Mouse (Mus musculus) T-helper 2 cell (primary cell): Measurements from ENCODE around the gene Rasgrf1.

Source experiments
- in situ Hi-C: fragments of 300-600 bp; cut with MboI, MseI; formaldehyde crosslinking; loops from one replicate; pipeline ENCODE4 v1.15.1; 2025; ENCODE audit warnings: high pct_unique_total_duplicates

Rasgrf1 gene

GRCm38 (mm10) chr9:89906645-89907044, 3.1 kb upstream of the Rasgrf1 start:
- in situ Hi-C loops: no loop called here

GRCm38 (mm10) chr9:89907941-89908340, 1.8 kb upstream of the Rasgrf1 start:
- in situ Hi-C loops: no loop called here

- in situ Hi-C loops: no loop called here
These were observed 1.1 kb upstream of the Rasgrf1 start for GRCm38 (mm10) chr9:89908601-89909000.

GRCm38 (mm10) chr9:89910011-89910400, 298 bp downstream of the Rasgrf1 start:
- in situ Hi-C loops: no loop called here

GRCm38 (mm10) chr9:89910741-89911444, 1.2 kb downstream of the Rasgrf1 start:
- in situ Hi-C loops: no loop called here

- in situ Hi-C loops: no loop called here
These were observed 2.3 kb downstream of the Rasgrf1 start for GRCm38 (mm10) chr9:89911891-89912549.

- in situ Hi-C loops: no loop called here
These were observed 3.4 kb downstream of the Rasgrf1 start for GRCm38 (mm10) chr9:89913135-89913534.

- in situ Hi-C loops: no loop called here
These were observed 6.8 kb downstream of the Rasgrf1 start for GRCm38 (mm10) chr9:89916471-89916870.

GRCm38 (mm10) chr9:89917431-89917830, 7.7 kb downstream of the Rasgrf1 start:
- in situ Hi-C loops: no loop called here

GRCm38 (mm10) chr9:89918832-89919231, 9.1 kb downstream of the Rasgrf1 start:
- in situ Hi-C loops: no loop called here

GRCm38 (mm10) chr9:89921121-89921520, 11.4 kb downstream of the Rasgrf1 start:
- in situ Hi-C loops: no loop called here

- in situ Hi-C loops: no loop called here
These were observed 13.0 kb downstream of the Rasgrf1 start for GRCm38 (mm10) chr9:89922666-89923065.

GRCm38 (mm10) chr9:89924836-89925235, 15.1 kb downstream of the Rasgrf1 start:
- in situ Hi-C loops: no loop called here

GRCm38 (mm10) chr9:89928497-89928896, 18.8 kb downstream of the Rasgrf1 start:
- in situ Hi-C loops: no loop called here

GRCm38 (mm10) chr9:89940428-89940827, 30.7 kb downstream of the Rasgrf1 start:
- in situ Hi-C loops: no loop called here

- in situ Hi-C loops: no loop called here
These were observed 37.1 kb downstream of the Rasgrf1 start for GRCm38 (mm10) chr9:89946830-89947229.

- in situ Hi-C loops: no loop called here
These were observed 38.9 kb downstream of the Rasgrf1 start for GRCm38 (mm10) chr9:89948602-89949001.

GRCm38 (mm10) chr9:89953596-89954215, 44.0 kb downstream of the Rasgrf1 start:
- in situ Hi-C loops: no loop called here

GRCm38 (mm10) chr9:89954860-89955479, 45.3 kb downstream of the Rasgrf1 start:
- in situ Hi-C loops: no loop called here

GRCm38 (mm10) chr9:89958959-89959358, 49.3 kb downstream of the Rasgrf1 start:
- in situ Hi-C loops: no loop called here

GRCm38 (mm10) chr9:89964091-89964490, 54.4 kb downstream of the Rasgrf1 start:
- in situ Hi-C loops: no loop called here

- in situ Hi-C loops: no loop called here
These were observed 58.0 kb downstream of the Rasgrf1 start for GRCm38 (mm10) chr9:89967716-89968115.
